Mouse (Mus musculus) brain, embryonic 14.5 days (tissue): Measurements from ENCODE around the gene Hmx1. TPM values are rescaled to one million over a fixed set of nuclear protein-coding genes. Genes with fewer than 3 reads are reported as not detected.

Experiments
- DNase-seq: peaks from one replicate; pipeline ENCODE4 v3.0.0-alpha.2; 2011; ENCODE audit warnings: low read depth
- CTCF ChIP-seq: fragments of 200-500 bp; IDR thresholded peaks from 2 replicates; pipeline ENCODE4 v1.5.1; 2012; ENCODE audit warnings: inconsistent platforms, mild to moderate bottlenecking, moderate library complexity, borderline replicate concordance; ENCODE audit not compliant: insufficient read depth, insufficient read length; ENCODE audit errors: extremely low read depth
- POLR2A ChIP-seq: fragments of 200-500 bp; IDR thresholded peaks from 2 replicates; pipeline ENCODE4 v1.6.1; 2012; ENCODE audit warnings: mild to moderate bottlenecking, inconsistent platforms, borderline replicate concordance; ENCODE audit not compliant: poor library complexity, insufficient read depth, insufficient read length, severe bottlenecking; ENCODE audit errors: extremely low read depth
- polyA plus RNA-seq: library from polyadenylated mRNA; depleted of rRNA; stranded (reverse); fragments of >200 nt; gene quantifications from 2 replicates; pipeline ENCODE4 v1.2.3, GENCODE M21; 2012

The Hmx1 gene
- polyA plus RNA-seq, 1 experiment: 0.45 TPM

DNA sequence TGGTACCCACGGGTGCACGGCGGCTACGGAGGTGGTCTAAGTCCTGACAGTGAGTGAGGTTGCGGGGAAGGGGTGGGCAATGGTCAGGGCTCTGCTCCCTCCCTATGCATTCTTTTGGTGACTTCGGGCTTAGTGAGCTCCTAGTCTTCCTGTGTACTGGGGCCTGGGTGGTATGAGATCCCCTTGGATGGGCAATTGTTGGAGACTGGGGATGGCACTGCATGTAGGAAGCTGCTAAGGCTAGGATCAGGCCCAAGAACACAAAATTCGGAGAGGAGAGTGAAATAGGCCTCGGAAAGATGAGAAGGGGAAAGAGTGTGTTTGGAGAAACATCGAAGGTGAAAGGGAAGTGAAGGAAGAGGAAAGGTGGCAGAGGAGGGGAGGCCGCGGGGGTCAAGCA lies 533 bp downstream of the Hmx1 start:
- TF ChIP-seq POLR2A (no peak), CTCF (no peak)
- DNase-seq: no peak

DNA sequence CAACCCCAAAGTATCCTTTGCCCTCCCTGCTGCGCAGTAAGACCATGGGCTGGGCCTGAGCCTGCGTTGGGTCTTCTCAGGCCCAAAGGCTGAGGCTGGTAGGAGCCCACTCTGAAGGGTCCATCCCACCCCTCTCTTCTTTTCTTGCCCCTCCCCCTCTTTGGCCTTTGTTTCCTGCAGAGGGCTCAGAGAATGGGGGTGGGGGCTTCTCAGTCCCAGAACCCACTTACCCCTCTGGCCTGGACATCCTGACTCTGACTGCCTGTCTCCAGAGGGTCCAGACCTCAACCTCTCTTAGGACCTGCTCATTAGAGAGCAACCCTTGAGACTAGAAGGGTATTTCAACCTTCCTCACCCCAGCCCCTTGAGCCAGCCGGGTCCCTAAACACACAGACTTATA lies 1.0 kb downstream of the Hmx1 start:
- no peak for DNase-seq
- no peak for TF ChIP-seq CTCF
- TF ChIP-seq POLR2A: no peak

DNA sequence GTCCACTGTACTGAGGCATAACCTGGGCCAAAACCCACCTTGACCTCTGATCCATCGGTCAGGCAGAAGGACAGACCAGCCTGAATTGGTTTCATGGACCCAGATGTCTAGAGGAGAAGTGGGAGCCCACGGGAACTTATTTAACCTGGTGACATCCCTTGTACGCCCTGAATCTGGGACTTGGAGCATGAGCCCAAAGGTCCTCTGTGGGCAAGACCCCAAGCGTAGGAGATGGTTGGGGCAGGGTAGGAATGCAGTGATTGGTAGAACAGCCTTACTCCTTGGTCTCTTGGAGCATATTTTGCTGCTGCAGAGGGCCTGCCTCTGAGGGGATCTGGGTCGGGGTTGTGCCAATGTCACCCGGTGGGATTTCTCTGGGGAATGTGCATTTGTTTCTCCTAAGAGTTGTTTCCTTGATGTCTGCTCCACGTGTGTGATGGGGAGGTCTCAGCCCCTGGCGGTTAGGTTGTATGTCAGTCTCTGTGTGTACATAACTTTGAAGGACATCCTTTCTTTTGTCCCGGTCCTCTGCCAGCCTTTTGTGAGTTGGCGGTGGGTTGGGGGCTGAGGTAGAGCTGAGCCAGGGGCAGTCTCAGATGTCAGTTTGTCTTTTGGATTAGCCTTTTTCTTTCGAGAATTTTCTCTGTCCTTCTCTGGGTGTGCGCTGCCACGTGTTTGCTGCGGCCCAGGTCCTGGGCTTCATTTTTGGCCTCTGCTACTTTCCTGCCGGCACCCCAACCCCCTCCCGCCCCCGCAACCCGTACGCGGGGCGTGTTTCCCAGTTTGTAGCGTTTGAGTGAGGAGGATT lies 2.1 kb downstream of the Hmx1 start:
- no peak for DNase-seq
- TF ChIP-seq CTCF: no peak
- TF ChIP-seq POLR2A: no peak

DNA sequence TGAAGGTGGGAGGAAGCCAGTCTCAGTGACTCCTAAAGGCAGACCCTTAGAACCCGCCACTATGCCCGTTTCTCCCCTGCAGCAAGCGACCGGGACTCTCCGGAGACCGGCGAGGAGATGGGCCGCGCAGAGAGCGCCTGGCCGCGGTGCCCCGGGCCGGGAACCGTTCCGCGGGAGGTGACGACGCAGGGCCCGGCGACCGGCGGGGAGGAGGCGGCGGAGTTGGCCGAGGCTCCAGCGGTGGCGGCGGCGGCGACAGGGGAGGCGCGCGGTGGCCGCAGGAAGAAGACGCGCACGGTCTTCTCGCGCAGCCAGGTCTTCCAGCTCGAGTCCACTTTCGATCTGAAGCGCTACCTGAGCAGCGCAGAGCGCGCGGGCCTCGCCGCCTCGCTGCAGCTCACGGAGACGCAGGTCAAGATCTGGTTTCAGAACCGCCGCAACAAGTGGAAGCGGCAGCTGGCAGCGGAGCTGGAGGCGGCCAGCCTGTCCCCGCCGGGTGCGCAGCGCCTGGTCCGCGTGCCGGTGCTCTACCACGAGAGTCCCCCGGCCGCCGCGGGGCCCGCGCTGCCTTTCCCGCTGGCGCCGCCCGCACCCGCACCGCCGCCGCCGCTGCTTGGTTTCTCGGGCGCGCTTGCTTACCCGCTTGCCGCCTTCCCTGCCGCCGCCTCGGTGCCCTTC lies 2.9 kb downstream of the Hmx1 start:
- DNase-seq: peak; percentile 19
- TF ChIP-seq POLR2A: no peak
- no peak for TF ChIP-seq CTCF

DNA sequence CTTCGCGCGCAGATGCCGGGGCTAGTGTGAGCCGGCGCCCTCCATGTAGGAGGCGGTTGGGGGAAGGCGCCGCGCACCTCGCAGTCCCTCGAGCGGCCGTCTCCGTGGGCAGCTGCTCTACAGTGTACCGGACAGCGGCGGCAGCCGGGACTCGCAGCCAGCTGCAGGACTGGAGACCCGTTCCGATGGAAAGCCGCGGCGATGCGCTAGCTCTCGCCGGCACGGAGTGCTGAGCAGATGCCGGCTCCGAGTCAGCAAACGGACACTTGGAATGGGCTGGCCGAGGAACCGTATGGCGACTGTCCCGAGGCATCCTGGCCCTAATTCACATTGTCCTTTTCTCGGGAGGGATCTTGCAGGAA lies 3.4 kb downstream of the Hmx1 start:
- peak; percentile 25 for DNase-seq
- TF ChIP-seq POLR2A: no peak
- TF ChIP-seq CTCF: no peak

DNA sequence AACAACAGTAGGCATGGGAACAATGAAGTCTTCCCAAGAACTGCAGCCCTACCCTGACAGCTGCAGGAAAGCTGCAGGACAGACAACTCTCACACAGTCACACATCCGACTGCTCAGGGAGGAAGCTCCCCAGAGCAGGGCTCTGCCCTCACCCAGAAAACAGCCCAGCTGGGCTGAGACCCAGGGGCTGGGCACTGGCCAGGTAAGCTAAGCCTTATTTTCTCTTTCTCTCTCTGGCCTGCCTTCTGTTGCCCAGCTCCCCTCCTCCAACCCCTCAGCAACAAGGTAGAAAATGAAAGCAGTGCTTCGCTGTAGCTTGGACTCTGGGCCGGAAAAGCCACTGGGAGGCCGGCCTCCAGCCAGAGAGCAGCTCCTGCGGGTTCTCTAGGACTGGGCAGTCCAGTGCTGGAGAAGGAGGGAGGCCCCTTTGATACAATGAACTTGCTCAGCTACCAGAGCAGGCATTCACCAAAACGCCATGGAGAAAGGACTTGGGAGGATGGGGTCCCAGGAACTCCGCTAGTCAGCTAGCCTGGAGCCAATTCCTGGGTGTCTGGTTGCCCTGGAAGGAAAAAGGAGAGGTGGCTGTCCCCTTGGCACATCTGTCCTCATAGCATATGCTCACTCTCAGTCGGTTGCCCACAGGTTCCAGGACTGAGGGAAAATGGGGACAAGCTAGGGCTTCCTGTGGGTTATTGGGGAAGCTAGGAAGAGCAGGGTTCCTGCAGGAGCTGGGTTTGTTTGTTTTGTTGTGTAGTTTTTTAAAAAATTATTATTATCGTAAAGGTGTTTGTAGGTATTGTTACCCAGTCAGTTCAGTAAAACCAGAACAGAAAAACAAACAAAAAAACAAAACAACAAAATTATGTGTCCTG lies 6.9 kb downstream of the Hmx1 start:
- DNase-seq: no peak
- TF ChIP-seq POLR2A (no peak), CTCF (no peak)

DNA sequence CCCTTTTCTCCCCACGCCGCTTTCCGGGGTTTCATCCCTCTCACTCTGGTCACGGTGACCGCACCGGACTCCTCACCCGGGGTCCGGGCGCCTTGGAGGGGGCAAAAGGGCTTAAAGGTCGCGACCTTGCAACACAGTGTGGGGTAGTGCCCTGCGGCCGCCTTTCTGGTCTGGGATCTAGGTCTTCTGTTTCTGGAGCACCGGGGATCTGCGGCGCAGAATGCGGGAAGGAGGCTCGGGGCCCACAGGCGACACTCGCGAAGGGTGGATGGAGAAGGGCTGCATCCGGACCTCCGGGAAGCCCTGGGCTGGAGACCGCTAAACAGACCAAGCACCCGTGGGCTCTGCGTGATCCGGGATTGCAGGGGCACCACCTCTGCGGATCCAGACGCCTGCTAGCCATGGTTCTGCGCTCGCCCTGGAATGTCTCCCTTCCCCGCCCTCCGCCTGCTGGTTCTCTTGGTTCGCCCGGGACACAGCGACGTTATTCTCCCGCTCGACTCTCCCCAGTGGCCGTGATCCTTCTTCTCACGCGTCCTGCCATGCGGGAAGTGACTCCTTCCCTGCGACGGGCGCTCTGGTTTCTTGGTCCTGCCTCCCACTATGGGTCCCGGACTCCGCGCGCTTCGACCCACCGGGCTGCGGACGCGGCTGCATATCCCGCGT lies 8.2 kb downstream of the Hmx1 start:
- DNase-seq: no peak
- no peak for TF ChIP-seq POLR2A
- TF ChIP-seq CTCF: no peak

DNA sequence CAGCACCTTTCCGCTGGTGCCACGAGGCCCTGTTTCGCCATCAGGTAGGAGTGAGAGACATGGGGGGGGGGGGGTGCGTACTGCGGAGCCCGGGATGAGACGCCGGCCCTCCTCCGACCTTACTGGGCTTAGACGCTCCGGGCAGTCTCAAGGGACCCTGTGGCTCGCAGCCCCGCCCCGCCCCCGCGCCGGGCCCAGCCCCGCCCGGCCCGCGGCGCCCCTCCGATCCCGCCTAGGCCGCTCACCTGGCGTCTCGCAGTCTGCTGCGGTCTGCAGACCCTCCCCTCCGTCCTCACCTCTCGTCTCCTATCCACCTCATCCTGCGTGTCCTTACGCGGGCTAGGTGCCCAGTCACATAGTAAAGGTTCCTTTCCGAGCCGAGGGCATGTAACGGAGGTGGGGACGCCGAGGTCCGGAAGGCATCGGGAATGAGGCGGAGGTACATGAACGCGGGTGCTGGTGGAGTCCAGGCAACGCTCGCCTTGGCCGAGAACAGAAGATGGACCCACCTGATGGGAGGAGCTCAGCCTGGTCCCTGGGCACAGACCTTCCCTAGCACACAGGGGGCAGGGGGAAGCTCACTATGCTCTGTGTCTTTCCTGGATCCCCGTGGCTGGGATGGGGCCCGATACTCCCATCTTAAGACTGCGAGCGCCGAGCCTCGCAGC lies 8.9 kb downstream of the Hmx1 start:
- no peak for DNase-seq

DNA sequence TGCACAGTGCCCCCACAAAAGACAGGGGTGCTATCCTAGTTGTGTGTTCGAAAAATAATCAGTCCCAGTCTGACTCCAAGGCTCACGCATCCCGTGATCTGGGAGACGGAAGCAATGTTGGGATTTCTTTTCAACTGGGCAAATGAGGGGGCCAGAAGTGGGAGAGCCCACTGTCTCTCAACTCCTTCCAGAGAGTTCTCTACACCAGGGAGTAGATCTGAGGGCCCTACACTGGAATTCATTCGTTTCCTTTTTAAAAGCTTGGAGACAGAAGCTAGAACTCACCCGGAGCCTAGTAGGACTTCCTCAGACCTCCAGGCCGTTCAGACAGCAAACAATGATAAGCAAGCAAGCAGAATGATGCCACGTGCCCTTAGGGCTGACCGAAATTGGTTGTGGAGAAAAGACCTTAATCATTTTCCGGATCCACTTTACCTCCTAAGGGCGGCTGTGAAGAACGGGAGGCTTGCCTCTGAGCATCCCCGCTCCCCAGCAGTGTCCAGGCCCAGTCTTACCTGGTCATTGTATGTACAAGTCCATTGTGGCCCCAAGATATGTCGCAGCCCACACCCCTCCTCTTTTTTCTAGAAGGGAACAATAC lies 9.5 kb downstream of the Hmx1 start:
- DNase-seq: peak; percentile 14

More for the DNA sequence above, 8.9 kb downstream of the Hmx1 start:
- no peak for TF ChIP-seq POLR2A

DNA sequence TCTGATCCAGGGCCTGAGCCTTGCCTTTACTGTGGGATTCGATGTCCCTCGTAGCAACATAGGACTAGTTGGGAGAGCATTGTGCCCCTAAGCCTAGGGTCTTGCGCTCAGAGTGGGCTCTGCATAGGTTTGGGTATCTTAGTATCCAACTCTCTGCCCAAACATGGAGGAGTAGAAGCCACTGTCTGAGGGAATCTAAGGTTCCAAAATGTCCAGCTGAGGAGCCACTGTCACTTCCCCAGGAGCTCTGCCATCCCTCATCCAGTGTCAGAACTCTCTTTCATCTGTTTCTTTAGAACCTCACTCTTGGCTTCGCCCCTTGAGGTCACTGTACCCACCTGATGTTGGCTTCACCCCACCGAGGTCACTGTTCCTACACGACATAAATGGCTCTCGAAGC lies 10.2 kb downstream of the Hmx1 start:
- TF ChIP-seq POLR2A (no peak), CTCF (no peak)
- DNase-seq: peak; percentile 8

More for the DNA sequence above, 9.5 kb downstream of the Hmx1 start:
- TF ChIP-seq CTCF: no peak
- no peak for TF ChIP-seq POLR2A
